In the genomic region with DNA sequence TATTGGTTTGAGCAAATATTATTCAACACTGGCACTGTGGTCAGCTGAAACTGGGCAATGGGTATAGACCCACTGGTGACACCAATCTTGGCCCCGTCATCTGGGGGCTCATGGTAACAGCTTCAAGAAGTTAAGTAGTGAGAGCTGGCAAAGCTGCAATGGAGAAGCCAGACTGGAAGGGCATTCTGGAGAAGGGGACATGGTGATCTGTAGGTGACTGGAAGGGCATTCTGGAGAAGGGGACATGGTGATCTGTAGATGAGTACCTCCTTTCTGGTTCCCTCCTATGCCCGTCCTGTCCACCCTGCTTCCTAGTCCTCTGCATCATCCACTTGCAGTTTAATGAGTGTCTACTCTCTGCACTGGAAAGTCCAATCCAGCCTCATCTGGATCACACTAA, we compare ENCODE assay signal across 36 mouse cellular contexts. TPM values are rescaled to one million over a fixed set of nuclear protein-coding genes. Genes with fewer than 3 reads are reported as not detected.
"Had no signal": no experiment of that assay in that cellular context is flagged by ENCODE, and none has a peak within 500 bp of the region (broad histone marks: within the 10 kb centered on the region; RNA-seq: fewer than 3 reads in every experiment).

No protein-coding gene starts in this region.

- DNase-seq: gastrocnemius, postnatal 14 days; gastrocnemius, postnatal 36 days; heart, adult 11 months; heart, adult 2 months; heart, postnatal 14 days; heart, postnatal 36 days; kidney, adult 11 months; kidney, adult 2 months; kidney, adult 9 months; kidney, postnatal 14 days; kidney, postnatal 36 days had no signal

- H3K4me2 ChIP-seq: heart, embryonic 11.5 days; heart, embryonic 13.5 days; heart, embryonic 15.5 days; hindbrain, embryonic 13.5 days; hindbrain, embryonic 15.5 days; kidney, embryonic 15.5 days; limb, embryonic 12.5 days had no signal

- H3K4me3 ChIP-seq: heart, adult 2 months; heart, embryonic 13.5 days; heart, embryonic 15.5 days; hindbrain, embryonic 13.5 days; hindbrain, embryonic 15.5 days; kidney, embryonic 15.5 days; layer of hippocampus, adult 2 months; left cerebral cortex, adult 2 months; limb, embryonic 10.5 days; limb, embryonic 12.5 days had no signal

- H3K27me3 ChIP-seq: heart, embryonic 13.5 days; heart, embryonic 15.5 days; hindbrain, embryonic 13.5 days; hindbrain, embryonic 15.5 days; kidney, embryonic 15.5 days; limb, embryonic 12.5 days had no signal

- ATAC-seq: hindbrain, postnatal 0 days; intestine, embryonic 16.5 days had no signal

- H3K36me3 ChIP-seq: heart, embryonic 13.5 days; heart, embryonic 15.5 days; hindbrain, embryonic 13.5 days; hindbrain, embryonic 15.5 days; kidney, embryonic 15.5 days; limb, embryonic 10.5 days; limb, embryonic 12.5 days had no signal

- H3K9me3 ChIP-seq: heart, embryonic 13.5 days; heart, embryonic 15.5 days; hindbrain, embryonic 13.5 days; hindbrain, embryonic 15.5 days; kidney, embryonic 15.5 days; limb, embryonic 10.5 days; limb, embryonic 12.5 days had no signal

- H3K9ac ChIP-seq: heart, embryonic 13.5 days; heart, embryonic 15.5 days; hindbrain, embryonic 13.5 days; hindbrain, embryonic 15.5 days; kidney, embryonic 15.5 days; limb, embryonic 12.5 days had no signal

- H3K27ac ChIP-seq: heart, adult 2 months; heart, embryonic 13.5 days; heart, embryonic 15.5 days; hindbrain, embryonic 13.5 days; hindbrain, embryonic 15.5 days; hindbrain, postnatal 0 days; kidney, embryonic 15.5 days; kidney, postnatal 0 days; layer of hippocampus, adult 2 months; left cerebral cortex, adult 2 months; limb, embryonic 10.5 days; limb, embryonic 12.5 days had no signal

- H3K4me1 ChIP-seq: hindbrain, embryonic 15.5 days had no signal

RNA-seq across cellular contexts. Expression of a gene that starts 3.8 kb away (rescaled TPM):
- total RNA-seq: hematopoietic stem cell, adult 5-6 weeks had no signal

RNA-seq across cellular contexts. Expression of a gene that starts 7.3 kb away (rescaled TPM):
- total RNA-seq: gastrocnemius, adult 8-10 months; gastrocnemius, postnatal 14 days; heart, adult 2 months; heart, postnatal 14 days; heart, postnatal 36 days; hematopoietic stem cell, adult 5-6 weeks; hindbrain, postnatal 0 days; layer of hippocampus, adult 2 months; layer of hippocampus, postnatal 10 days; layer of hippocampus, postnatal 25 days; left cerebral cortex, adult 2 months; left cerebral cortex, postnatal 14 days; left cerebral cortex, postnatal 36 days had no signal
- polyA plus RNA-seq: heart, adult 2 months; hindbrain, embryonic 11.5 days; hindbrain, embryonic 13.5 days; hindbrain, embryonic 15.5 days; hindbrain, postnatal 0 days; intestine, embryonic 14.5 days; kidney, adult 2 months; limb, embryonic 10.5 days; limb, embryonic 12.5 days had no signal

RNA-seq across cellular contexts. Expression of a gene that starts 7.4 kb away (rescaled TPM):
- total RNA-seq: gastrocnemius, adult 18-20 months; gastrocnemius, adult 8-10 months; gastrocnemius, postnatal 14 days; gastrocnemius, postnatal 36 days; heart, adult 2 months; heart, postnatal 14 days; heart, postnatal 36 days; hematopoietic stem cell, adult 5-6 weeks; hindbrain, postnatal 0 days; layer of hippocampus, adult 2 months; layer of hippocampus, postnatal 10 days; layer of hippocampus, postnatal 25 days; left cerebral cortex, adult 2 months; left cerebral cortex, postnatal 14 days; left cerebral cortex, postnatal 36 days had no signal
- polyA plus RNA-seq: gonadal fat pad, adult 2 months; heart, adult 2 months; heart, embryonic 11.5 days; heart, embryonic 13.5 days; heart, postnatal 0 days; hindbrain, embryonic 11.5 days; hindbrain, embryonic 13.5 days; hindbrain, embryonic 15.5 days; hindbrain, postnatal 0 days; intestine, embryonic 14.5 days; intestine, embryonic 16.5 days; kidney, adult 2 months; limb, embryonic 10.5 days; limb, embryonic 12.5 days; limb, embryonic 14.5 days had no signal

RNA-seq across cellular contexts. Expression of a gene that starts 10.9 kb away (rescaled TPM):
- total RNA-seq: gastrocnemius, adult 8-10 months; heart, postnatal 36 days; hematopoietic stem cell, adult 5-6 weeks; hindbrain, postnatal 0 days; layer of hippocampus, adult 2 months; layer of hippocampus, postnatal 10 days; layer of hippocampus, postnatal 25 days; left cerebral cortex, adult 2 months; left cerebral cortex, postnatal 14 days; left cerebral cortex, postnatal 36 days had no signal
- polyA plus RNA-seq: heart, adult 2 months; hindbrain, embryonic 11.5 days; hindbrain, embryonic 13.5 days; limb, embryonic 12.5 days had no signal
